Mouse (Mus musculus) mesoderm, embryonic 11.5 days (tissue): ENCODE data around the gene Csnk1g2.
"Not testable (repeated sequence)": the region's sequence is repeated elsewhere in the genome, so short reads cannot be mapped to it uniquely, and the experiment has no call there.

Source experiments
- DNase-seq: peaks from one replicate; pipeline ENCODE4 v3.0.0-alpha.2; 2012; ENCODE audit warnings: low read depth, low spot score

Csnk1g2 gene

DNA sequence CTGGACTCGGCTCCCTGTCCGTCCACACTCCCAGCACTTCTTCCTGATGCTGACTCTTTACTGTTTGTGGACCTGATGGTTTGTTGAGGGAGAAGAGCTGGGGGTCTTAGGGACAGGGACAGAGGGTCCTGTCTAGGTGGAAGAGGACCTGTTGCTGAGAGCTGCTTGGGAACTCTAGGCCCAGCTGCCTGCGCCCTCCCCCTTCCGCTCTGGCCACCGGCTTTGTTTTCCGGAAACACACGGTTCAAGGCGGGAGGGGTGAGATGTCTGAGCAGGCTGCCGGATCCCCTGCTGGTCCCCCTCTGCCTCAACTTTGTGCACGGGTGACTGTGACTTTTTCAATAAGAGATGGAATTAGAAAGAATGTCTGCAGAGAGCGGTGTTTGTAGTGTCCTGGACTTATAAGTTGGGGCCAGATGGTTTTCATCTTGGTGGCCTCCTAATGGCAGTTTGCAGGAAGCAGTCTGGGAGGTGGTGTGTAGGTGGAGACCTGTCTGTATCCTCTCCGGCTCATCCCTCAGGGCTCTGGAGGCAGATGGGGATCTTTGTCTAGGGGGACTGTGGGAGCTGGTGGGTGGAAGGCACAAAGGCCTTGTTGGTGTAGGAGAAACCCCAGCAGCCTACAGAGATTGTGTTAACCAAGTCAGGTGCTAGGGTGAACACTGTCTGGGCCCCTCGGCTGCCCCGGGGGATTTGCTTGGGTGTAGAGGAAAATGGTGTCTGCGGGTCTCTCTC is 986 bp downstream of the Csnk1g2 start:
- DNase-seq = peak; percentile 59

DNA sequence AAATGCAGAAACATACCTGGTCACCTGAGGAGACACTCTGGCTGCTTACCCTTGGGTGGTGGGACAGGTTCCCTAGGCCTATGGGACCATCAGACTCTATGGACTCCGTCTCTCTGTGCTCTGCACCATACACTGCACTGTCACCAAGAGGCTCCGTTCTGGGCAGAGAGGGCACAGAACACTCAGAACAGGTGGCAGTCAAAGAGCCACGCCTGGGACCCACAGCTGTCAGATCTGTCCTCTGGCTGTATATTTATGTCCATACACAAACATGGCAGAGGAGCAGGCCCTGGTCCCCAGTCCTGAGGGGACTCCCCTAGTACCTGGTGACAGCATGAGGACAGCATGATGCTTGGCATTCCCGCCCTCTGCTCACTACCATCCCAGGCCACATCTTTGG is 3.1 kb downstream of the Csnk1g2 start:
- no peak for DNase-seq

DNA sequence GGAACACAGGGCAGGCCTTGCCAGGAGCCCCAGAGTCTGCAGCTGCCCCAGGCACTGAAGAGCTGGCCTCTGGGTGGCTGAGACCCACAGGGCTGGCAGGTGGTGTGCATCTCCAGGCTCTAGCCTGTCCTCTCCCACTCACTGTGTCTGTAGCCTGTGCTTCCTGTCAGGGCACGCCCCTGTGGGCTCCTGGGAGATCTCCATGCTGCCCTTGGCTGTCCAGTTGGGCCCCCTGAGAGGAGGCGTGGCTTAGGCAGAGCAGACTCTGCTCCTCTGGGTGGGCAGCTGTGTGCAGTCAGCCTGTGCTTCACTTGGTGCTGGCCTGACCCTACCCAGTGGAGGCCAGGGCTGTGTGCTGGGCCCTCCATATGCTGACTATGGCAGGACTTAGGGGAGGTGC is 5.0 kb downstream of the Csnk1g2 start:
- no peak for DNase-seq

DNA sequence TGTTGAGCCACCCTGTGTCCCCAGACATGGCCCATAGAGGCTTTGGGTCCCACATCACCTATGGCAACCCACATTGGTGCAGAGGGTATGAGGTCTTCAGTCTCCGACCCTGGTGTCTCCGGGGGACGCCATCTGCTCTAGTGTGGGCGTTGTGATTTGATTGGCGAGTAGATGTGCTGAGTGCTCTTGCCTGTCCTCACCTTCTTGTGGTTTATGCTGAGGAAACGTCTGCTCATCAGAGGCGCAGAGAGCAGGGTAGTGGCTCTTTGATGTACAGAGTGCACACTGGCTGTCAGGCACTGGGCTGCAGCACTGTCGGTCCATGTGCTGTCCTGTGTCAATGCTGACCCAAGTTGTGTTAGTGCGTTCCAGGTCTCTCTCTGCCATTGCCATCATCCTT is 6.3 kb downstream of the Csnk1g2 start:
- no peak for DNase-seq

DNA sequence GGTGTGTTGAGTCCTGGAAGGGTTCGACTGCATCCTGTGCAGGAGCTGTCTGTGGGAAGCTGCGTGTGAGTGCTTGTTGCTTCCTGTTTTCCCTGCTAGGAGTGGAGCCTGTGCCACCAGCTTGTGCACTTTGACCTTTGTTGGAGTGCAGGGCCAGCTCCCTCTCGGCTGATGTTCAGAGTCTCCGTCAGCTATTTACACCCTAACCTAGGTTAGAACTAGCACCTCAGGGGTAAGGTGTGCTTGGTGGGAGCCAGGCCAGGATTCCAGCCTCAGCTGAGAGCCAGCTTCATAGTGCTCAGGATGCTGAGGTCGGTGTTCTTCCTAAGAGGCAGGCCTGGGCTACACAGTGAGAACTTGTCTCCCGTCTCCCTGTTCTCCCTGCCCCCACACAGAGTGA is 12.7 kb downstream of the Csnk1g2 start:
- no peak for DNase-seq

DNA sequence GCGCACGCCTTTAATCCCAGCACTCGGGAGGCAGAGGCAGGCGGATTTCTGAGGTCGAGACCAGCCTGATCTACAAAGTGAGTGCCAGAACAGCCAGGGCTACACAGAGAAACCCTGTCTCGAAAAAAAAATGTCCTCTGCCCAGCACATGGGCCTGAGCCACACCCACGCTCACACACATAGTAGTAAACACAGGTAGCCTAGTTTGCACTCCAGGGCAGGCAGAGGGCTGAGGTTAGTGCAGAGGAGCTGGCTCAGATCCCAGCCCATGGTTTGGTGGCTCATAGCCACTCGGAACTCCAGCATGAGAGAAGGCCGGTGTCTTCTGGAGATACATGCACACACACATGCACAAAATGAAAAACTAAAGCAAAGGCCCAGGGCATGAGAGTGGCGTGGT is 24.3 kb downstream of the Csnk1g2 start:
- DNase-seq = no peak

DNA sequence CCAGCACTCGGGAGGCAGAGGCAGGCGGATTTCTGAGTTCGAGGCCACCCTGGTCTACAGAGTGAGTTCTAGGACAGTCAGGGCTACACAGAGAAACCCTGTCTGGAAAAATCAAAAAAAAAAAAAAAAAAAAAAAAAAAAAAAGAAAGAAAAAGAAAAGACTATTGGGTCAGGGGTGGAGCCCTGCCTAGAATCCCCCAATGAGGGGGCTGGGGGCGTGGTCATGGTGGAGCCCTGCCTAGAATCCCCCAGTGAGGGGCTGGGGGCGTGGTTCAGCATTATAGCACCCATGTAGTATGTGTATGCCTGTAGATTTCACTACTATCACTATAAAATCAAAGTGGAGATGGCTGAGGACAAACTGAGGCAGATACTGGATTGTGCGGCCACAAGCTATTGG is 27.3 kb downstream of the Csnk1g2 start:
- DNase-seq = not testable (repeated sequence)

DNA sequence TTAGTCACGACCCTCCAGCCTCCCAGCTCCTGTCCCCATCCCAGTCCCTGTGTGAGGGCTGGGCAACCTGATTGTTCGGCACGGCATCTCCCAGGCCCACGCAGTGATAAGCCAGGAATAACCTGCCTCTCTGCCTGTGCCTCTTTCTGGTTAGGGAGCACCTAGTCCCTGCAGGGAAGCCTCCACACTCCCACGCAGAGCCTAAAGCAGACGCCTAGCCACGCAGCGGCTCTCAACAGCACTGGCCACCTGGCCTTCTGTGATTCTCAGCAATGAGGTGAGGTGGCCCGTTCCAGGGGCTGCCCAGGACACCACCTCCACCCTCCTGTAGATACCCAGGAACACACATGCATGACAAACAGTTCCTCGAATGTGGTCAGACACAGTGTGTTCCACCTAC is 27.8 kb downstream of the Csnk1g2 start:
- DNase-seq = no peak

DNA sequence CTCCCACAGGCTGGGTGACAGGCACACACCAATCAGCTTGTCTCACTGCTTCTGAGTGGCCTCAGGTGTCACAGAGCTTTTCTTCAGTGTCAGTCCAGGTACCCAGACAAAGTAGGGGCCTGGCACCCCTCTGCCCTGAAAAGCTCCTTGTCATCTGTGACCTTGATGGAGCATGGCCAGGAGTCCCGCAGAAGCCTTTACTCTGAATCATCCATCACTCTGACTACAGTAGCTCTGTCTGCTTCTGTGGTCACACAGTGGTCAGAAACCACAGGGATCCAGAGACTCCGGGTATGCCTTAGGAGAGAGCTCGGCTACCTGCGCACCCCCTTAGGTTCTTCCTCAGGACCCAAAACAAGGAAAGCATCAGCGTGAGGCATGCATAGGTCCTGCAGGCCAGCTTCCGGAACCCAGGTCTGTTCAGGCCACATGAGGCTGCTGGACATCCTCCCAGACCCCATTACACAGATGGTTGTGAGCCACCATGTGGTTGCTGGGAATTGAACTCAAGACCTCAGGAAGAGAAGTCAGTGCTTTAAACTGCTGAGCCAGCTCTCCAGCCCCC is 30.6 kb downstream of the Csnk1g2 start:
- no peak for DNase-seq

DNA sequence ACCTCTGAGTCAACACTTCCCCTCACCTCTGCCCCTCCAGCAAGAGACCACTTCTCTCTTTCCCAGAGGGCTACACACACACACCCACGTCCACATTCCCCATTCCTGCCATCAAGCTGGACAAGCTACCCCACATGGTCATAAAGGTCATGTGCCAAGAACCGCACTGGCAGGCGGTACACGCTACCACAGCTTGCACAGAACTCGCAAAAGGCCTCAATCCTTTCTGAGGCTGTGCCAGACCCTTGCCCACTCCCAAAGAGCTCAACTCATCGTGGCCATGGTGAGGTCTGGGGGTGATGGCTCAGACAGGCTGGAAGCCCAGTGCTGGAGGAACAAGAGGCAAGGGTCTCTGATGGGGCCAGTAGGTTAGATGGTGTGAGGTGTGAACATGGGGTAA is 32.2 kb downstream of the Csnk1g2 start:
- no peak for DNase-seq

DNA sequence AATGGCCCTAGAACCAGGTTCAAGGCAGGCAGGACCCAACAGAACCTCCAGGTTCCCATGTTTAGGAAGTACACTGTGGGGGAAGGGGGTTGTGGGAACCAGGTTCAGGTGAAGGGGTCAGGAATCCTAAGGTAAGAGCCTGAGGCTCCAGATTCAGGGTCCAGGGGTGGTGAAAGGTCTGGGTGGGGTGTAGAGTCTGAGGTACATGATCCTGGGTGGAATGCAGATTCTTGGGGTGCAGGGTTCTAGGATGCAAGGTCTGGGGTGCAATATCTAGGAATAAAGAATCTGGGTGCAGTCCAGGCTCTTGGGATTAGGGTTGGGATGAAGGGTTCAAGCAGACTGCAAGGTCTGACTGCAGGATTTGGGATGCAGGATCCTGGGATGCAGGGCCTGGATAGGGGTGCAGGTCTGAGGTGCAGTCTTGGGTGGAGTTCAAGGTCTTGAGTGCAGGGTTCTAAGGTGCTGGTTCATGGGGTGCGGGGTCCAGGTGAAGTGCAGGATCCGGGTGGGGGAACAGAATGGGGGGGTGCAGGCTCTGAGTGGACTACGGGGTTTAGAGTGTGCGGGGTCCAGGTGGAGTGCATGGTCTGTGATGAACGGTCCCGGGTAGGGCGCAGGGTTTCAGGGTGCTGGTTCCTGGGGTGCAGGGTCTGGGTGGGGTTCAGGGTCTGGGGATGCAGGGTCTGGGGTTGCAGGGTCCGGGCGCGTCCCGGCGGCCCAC is 32.9 kb downstream of the Csnk1g2 start:
- DNase-seq = no peak

DNA sequence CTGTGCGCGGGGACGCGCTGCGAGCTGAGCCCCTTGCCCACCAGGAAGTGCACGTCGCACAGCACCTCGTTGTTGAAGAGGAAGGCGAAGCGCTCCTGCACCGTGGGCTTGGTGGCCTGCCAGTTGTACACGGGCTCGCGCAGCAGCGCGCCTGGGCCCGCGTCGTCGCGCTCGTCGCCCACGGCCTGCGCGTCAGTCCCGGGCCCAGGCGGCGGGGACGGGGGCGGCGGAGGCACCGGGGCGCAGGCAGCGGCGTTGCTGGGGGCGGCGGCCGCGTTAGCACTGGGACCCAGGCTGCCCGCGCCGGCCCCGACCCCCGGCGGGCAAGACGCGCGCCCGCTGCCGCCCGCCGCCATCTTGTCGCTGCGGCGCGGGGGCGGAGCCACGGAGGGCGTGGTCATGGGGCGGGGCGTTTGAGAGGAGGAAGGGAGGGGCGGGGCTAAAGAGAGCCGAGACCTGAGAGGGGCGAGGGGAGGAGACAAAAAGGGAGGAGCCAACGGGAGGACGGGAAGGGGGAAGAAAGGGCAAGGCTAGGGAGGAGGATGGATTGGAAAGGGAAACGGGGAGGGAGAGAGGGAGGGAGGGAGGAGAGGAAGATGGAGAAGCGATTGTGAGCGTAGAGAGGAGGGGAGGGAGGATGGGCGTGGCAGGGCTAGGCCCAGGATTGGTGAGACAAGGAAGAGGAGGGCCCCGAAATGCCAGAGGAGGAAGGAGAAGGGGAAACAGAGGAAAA is 33.7 kb downstream of the Csnk1g2 start:
- DNase-seq = peak; percentile 99

DNA sequence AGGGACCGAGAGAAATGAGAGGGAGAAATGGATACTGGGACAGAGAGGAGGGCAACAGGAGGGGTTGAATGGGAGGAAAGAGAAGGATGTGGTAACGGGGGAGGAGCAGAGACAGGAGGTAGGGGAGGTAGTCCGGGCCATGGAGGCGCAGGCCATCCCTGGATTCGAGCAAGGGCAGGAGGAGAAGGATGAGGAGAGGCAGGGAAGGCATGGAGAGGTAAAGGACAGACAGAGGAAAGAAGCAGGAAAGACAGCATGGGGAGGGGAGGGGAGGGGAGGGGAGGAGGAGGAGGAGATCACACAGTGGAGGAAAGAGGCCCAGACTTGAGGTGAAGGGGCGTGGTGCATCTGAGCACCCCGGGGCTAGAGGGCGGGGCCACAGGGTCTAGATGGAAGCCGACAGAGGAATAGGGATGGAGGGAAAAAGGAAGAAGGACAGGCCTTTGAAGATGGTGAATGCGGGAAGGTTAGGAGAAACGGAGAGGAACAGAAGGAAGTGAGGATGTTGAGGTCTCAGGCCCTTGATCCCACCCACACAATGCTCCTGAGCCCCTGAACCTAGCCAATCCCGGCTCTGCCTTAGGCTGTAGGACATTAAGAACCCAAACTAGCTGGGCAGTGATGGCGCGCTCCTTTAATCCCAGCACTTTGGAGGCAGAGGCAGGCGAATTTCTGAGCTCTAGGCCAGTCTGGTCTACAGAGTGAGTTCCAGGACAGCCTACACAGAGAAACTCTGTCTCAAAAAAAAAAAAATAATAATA is 34.4 kb downstream of the Csnk1g2 start, which contains the start of gene Btbd2:
Btbd2 (minus strand) TSS at position 209 of the 761 bp plus-strand sequence.
- DNase-seq = no peak

DNA sequence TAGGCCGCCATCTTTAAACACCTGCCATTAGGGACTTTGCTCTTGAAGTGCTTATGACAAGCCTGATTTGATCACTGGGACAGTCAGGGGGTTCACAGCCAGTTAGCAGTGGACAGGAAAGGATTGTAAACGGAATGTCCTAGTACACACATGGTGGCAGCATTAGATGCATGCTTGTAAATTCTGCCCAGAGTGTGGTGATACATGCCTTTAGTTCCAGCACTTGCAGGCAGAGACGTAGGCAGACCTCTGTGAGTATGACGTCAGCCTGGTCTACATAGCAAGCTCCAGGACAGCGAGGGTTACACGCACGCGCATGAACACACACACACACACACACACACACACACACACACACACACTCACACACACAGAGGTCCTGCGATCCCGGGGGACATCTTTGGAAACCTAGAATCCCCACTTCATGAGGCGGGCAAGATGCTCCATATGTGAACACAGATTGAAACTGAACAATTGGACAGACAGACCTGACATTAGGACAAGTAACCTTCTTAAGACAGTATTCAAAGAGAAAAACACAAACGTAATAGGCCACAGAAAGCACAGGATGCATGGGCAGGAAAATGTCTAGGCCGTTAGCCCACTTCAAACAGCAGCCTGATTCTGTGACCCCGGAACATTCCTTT is 35.7 kb downstream of the Csnk1g2 start:
- no peak for DNase-seq

DNA sequence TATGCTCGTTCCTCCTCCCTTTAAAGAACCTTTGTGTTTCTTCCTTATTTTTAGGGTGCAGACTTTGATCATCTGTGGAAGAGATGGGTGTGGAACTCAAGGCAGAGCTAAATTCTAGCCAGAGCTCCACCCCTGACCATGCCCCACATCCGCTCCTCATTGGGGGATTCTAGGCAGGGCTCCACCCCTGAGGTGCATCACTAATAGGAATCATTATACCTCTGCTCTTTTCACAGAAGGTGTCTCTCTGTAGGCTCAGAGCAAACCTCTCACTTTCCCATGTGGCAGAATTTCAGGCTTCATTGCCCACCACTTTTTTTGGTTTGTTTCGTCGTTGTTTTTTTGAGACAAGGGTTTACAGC is 36.2 kb downstream of the Csnk1g2 start:
- DNase-seq = no peak

DNA sequence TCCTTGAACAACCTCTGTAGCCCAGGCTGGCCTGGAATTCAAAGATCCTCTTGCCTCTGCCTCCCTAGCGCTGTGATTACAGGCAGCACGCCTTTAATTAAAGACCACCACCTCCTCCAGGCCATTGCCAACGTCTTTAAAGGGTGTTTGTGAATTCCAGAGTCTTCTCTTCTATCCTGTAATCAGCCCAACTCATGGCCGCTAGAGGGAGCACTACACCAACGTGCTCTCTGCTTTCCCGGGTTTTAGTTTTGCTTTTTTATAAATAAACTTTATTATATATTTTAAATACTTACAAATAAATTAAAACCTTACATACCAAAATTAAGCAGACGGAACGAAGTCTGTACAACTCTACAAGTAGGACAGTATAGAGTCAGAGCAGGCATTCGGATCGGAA is 36.6 kb downstream of the Csnk1g2 start:
- peak; percentile 73 for DNase-seq

DNA sequence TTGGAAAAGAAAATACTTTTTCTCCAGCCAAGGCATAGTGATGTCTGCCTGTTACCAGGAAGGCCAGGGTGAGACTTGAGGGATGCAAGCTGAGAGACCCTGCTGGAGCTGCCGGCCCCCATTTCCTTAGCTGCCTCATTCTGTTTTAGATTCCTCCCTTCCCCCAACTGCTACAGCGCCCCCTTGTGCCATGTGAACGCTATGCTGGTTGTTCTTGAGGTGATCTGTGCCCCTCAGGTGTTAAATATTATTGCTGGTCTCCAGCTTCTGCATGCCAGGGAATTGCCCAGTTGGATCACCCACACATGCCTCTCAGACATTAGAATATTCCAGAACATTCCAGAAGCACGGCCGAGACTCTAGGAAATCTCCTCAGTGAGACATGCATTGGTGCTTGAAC is 38.5 kb downstream of the Csnk1g2 start:
- DNase-seq = peak; percentile 62

DNA sequence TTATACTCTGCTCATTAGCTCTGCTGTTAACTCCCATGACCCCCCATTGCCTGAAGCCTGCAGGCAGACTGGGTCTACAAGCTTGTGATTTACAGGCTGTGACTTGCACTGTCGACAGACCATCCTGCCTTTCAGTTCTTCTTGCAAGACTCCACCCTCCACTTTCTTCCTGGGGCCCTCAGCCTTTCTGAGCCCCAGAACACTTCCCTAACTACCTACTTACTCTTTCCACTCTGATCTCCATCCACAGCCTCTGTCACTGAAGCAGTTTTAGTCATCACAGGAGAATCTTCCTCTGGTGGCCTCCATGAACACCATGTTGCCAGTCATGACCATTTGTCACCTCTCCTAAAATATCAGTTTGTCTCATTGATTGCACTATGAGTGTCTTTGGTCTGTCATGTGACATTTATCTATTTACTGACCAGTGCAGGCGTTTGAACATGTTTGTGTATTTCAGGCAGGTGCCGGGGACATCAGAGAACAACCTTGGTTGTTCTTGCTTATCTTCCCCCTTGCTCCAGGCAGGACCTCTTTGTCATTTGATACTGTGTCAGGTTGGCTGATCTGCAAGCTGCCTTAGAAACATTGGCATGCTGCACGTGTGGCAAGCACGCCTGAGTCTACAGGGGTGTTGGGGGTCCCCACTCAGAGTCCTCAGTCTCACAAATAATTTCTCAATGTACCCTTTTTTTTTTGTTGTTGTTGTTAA is 41.0 kb downstream of the Csnk1g2 start:
- DNase-seq = no peak

DNA sequence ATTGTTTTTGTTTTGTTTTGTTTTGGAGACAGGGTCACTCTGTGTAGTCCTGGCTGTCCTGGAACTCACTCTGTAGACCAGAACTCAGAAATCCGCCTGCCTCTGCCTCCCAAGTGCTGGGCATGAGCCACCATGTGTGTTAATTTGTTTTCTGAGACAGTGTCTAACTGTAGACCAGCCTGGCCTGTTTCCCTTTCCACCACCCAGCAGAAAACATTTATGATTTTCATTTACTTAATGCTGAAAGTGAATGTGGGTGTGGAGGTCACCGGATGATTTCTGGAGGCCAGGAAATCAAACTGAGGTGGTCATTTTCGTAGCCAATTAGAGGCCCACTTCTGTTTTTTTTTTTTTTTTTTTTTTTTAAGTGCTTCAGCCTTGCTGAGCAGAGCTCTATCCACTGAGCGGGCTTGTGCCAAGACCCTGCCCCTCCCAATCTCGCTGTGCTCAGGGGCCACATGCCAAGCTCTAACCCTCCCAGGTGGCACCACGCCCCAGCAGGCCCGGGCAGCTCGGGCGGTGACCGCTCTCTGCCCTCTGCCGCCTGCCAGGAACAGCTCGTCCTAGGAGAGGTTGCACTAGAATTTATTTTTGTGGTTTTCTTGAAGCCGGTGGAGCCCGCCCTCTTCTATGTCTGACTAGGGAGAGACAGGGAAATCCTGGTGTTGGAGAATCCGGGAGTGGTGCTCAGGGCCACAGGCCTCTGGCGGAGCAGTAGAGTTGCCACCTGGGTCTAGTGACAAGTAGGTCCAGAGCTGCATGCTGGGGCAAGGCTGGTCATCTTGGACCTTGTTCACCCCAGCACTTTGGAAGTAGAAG is 41.8 kb downstream of the Csnk1g2 start:
- no peak for DNase-seq

DNA sequence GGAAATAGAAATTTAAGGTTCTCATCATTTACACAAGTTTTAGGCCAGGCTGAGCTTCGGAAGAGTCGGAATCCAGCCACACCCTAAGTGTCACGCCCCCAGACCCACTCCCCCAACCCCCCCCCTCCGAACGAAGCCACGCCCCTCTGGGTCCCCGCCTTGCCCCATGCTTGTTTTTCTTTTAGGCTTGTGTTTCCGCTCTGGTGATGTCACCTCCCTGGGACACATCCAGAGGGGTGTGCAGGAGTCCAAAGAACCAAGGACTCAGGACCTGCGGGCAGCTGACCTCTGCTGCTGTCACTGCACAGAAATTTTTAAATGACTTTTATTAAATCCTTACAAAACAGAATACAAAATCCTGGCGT is 42.4 kb downstream of the Csnk1g2 start:
- DNase-seq = no peak
